Mouse (Mus musculus): ENCODE measurements around the gene Chmp6.

GRCm38 (mm10) chr11:119916102-119916790, 3.0 kb downstream of the Chmp6 start:
- TF ChIP-seq POLR2A (IDR thresholded peaks at IDR 0.05; ENCODE audit: control insufficient read depth in 1 of 2, insufficient read depth in 1 of 2, low read depth in 1 of 2, low read length in 2 of 2, poor library complexity in 1 of 2) (no peak), MYC (IDR thresholded peaks at IDR 0.05; ENCODE audit: low read depth, low read length) (no peak), CTCF (IDR thresholded peaks at IDR 0.05 in 2 of 3, conservative IDR thresholded peaks at IDR 0.05 in 1 of 3; ENCODE audit: control insufficient read depth in 1 of 3, insufficient read depth in 1 of 3, low read depth in 2 of 3, low read length in 3 of 3, poor library complexity in 1 of 3, severe bottlenecking in 1 of 3) (no peak), NELFE (IDR thresholded peaks at IDR 0.05; ENCODE audit: low read depth, low read length) (no peak), CHD1 (IDR thresholded peaks at IDR 0.05; ENCODE audit: low read depth, low read length) (no peak), ZNF384 (IDR thresholded peaks at IDR 0.05; ENCODE audit: low read depth, low read length) (no peak), MAX (IDR thresholded peaks at IDR 0.05; ENCODE audit: low read length) (no peak), NRF1 (IDR thresholded peaks at IDR 0.05; ENCODE audit: insufficient read depth, low read depth, low read length, poor library complexity, severe bottlenecking) (no peak), POLR2AphosphoS5 (IDR thresholded peaks at IDR 0.05; ENCODE audit: borderline replicate concordance, low read depth, low read length) (no peak), SIN3A (IDR thresholded peaks at IDR 0.05; ENCODE audit: low read length) (no peak), MEF2A (IDR thresholded peaks at IDR 0.05; ENCODE audit: extremely low read depth, insufficient replicate concordance, low read depth, low read length, poor library complexity, severe bottlenecking) (no peak), EP300 (IDR thresholded peaks at IDR 0.05; ENCODE audit: low read depth in 1 of 2, low read length in 2 of 2) (no peak), HCFC1 (IDR thresholded peaks at IDR 0.05; ENCODE audit: low read depth, low read length) (no peak)
